Mouse (Mus musculus) brain, embryonic 18.5 days (tissue): ENCODE results near the gene Sema4f.

ENCODE experiments used
- DNase-seq: peaks from one replicate; pipeline ENCODE4 v3.0.0-alpha.2; 2012; ENCODE audit warnings: low read depth, low spot score

Sema4f gene

GRCm38 (mm10) chr6:82871632-82872331 is 67.8 kb downstream of the Sema4f start:
- no peak for DNase-seq

- no peak for DNase-seq
Observed at GRCm38 (mm10) chr6:82868476-82868875, 71.1 kb downstream of the Sema4f start.

- no peak for DNase-seq
Observed at GRCm38 (mm10) chr6:82863380-82863874, 76.1 kb downstream of the Sema4f start.

GRCm38 (mm10) chr6:82862475-82862874 is 77.1 kb downstream of the Sema4f start:
- DNase-seq: no peak

GRCm38 (mm10) chr6:82862042-82862441 is 77.5 kb downstream of the Sema4f start:
- DNase-seq: no peak
